In the genomic region with DNA sequence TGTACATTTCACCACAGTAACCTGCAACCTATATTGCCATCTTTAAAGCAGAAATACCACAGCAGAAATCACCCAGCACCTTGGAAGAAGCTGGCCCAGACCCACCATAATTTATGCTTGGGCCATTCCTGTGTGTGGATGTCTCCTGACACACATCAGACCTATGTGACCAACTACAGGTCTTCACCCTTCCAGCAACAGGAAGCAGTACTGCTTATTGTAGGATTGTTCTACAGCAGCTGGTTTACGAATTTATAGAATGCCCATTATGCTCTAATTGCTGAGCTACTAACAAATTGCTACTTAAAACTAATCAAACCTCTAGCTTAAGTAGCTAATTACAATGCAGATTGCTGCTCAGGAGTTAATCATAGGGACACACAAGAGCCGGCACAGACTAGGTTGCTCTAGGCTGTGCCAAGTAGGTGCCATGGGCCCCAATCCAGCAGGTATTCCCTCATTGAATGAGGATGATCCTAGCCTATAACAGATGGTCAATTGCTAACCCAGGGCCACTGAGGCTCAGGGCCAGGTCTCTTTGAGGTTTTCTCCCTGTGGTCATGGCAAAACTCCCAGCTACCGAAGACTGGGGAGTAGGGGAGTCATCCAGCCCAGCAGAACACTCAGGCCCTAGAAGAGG, we compare ENCODE assay signal across 21 mouse cellular contexts. TPM values are rescaled to one million over a fixed set of nuclear protein-coding genes. Genes with fewer than 3 reads are reported as not detected.
A peak's percentile ranks its signal among the peaks of the same experiment; 100 is the strongest.
DNase-seq lines count a peak whose midpoint lies in the region; ATAC-seq and TF ChIP-seq lines count a peak whose summit lies in the region.
"Had no signal": no experiment of that assay in that cellular context is flagged by ENCODE, and none has a peak within 500 bp of the region (broad histone marks: within the 10 kb centered on the region; RNA-seq: fewer than 3 reads in every experiment).

No protein-coding gene starts in this region.

- DNase-seq in hindbrain, embryonic 14.5 days (ENCODE audit: low spot score), result no peak
- DNase-seq in brain, adult 2 months (ENCODE audit: low read depth, low spot score), result peak; percentile 71
- DNase-seq in cerebellum, adult 2 months, result peak; percentile 72 to 88
- DNase-seq in embryo, embryonic 10 days (ENCODE audit: low spot score), result no peak
- DNase-seq in lung, postnatal 25 days (ENCODE audit: low spot score), result no peak
- DNase-seq: adrenal gland, postnatal 25 days; B cell, adult 2 months; gastrocnemius, postnatal 25 days; lung, adult 2 months; thymus, adult 2 months had no signal

- TF ChIP-seq CTCF in cerebellum, adult 2 months (IDR thresholded peaks at IDR 0.05; ENCODE audit: borderline replicate concordance, insufficient read depth, low read depth, low read length), result no peak

- no peaks in the 10 kb centered on the region for H3K4me1 ChIP-seq in hindbrain, embryonic 14.5 days (replicated peaks; ENCODE audit: control insufficient read depth, insufficient read depth, low read length)
- H3K4me1 ChIP-seq in hindbrain, embryonic 12.5 days, result no peaks in the 10 kb centered on the region
- peaks cover 5% of the 10 kb centered on the region; the same call in 1 of the 2 replicates for H3K4me1 ChIP-seq in cerebellum, adult 2 months (ENCODE audit: control insufficient read depth, insufficient read depth, low read length)
- H3K4me1 ChIP-seq in hindbrain, embryonic 16.5 days (ENCODE audit: control insufficient read depth, insufficient read depth, low read depth, low read length), result no peaks in the 10 kb centered on the region
- H3K4me1 ChIP-seq: limb, embryonic 10.5 days; stomach, embryonic 15.5 days had no signal

- peak; percentile 71; the same call in 1 of the 2 replicates for ATAC-seq in hindbrain, embryonic 14.5 days (ENCODE audit: low FRiP score)
- ATAC-seq in hindbrain, embryonic 12.5 days (ENCODE audit: low FRiP score), result no peak
- peak; percentile 77 for ATAC-seq in hindbrain, embryonic 16.5 days
- ATAC-seq: activated CD4-positive, CD25-positive, alpha-beta regulatory T cell, adult 4 months had no signal

- WGBS in hindbrain, embryonic 14.5 days, result 80% methylated on average over 3 of the region's 3 CpGs
- WGBS in hindbrain, embryonic 12.5 days, result 81% methylated on average over 3 of the region's 3 CpGs
- 35% methylated on average over 3 of the region's 3 CpGs for WGBS in cerebellum, adult 2 months
- 76% methylated on average over 3 of the region's 3 CpGs for WGBS in hindbrain, embryonic 16.5 days

- H3K27me3 ChIP-seq in hindbrain, embryonic 14.5 days (ENCODE audit: control insufficient read depth, insufficient read depth, low read length), result no peaks in the 10 kb centered on the region
- no peaks in the 10 kb centered on the region for H3K27me3 ChIP-seq in hindbrain, embryonic 12.5 days
- H3K27me3 ChIP-seq in cerebellum, adult 2 months (ENCODE audit: control insufficient read depth, insufficient read depth, low read length), result no peaks in the 10 kb centered on the region
- no peaks in the 10 kb centered on the region for H3K27me3 ChIP-seq in hindbrain, embryonic 16.5 days (replicated peaks; ENCODE audit: control insufficient read depth, insufficient read depth, low read length)
- H3K27me3 ChIP-seq: stomach, embryonic 15.5 days had no signal

- no peaks in the 10 kb centered on the region for H3K9me3 ChIP-seq in hindbrain, embryonic 14.5 days (ENCODE audit: control insufficient read depth, low read length)
- no peaks in the 10 kb centered on the region for H3K9me3 ChIP-seq in hindbrain, embryonic 12.5 days (replicated peaks)
- no peaks in the 10 kb centered on the region for H3K9me3 ChIP-seq in hindbrain, embryonic 16.5 days (ENCODE audit: control insufficient read depth, low read length)
- H3K9me3 ChIP-seq: limb, embryonic 10.5 days; stomach, embryonic 15.5 days had no signal

- no peak overlapping the region for H3K9ac ChIP-seq in hindbrain, embryonic 14.5 days
- H3K9ac ChIP-seq in hindbrain, embryonic 12.5 days, result no peak overlapping the region
- H3K9ac ChIP-seq in hindbrain, embryonic 16.5 days (ENCODE audit: low read depth, low read length), result no peak overlapping the region
- H3K9ac ChIP-seq: stomach, embryonic 15.5 days had no signal

- no peak for TF ChIP-seq POLR2A in cerebellum, adult 2 months (IDR thresholded peaks at IDR 0.05; ENCODE audit: borderline replicate concordance, insufficient read depth, low read length)

- H3K4me3 ChIP-seq in hindbrain, embryonic 14.5 days (replicated peaks; ENCODE audit: low read length), result no peak overlapping the region
- no peak overlapping the region for H3K4me3 ChIP-seq in hindbrain, embryonic 12.5 days
- no peak overlapping the region for H3K4me3 ChIP-seq in cerebellum, adult 2 months (replicated peaks; ENCODE audit: insufficient read depth, low read depth, low read length)
- no peak overlapping the region for H3K4me3 ChIP-seq in hindbrain, embryonic 16.5 days (ENCODE audit: low read length)
- H3K4me3 ChIP-seq: erythroblast, embryonic 14.5 days; limb, embryonic 10.5 days; myocyte; stomach, embryonic 15.5 days had no signal

- no peak overlapping the region for H3K4me2 ChIP-seq in hindbrain, embryonic 14.5 days (replicated peaks)
- no peak overlapping the region for H3K4me2 ChIP-seq in hindbrain, embryonic 12.5 days (replicated peaks)
- no peak overlapping the region for H3K4me2 ChIP-seq in hindbrain, embryonic 16.5 days (ENCODE audit: low read length)
- H3K4me2 ChIP-seq: liver, embryonic 11.5 days; midbrain, embryonic 11.5 days; stomach, embryonic 15.5 days had no signal

- no peaks in the 10 kb centered on the region for H3K36me3 ChIP-seq in hindbrain, embryonic 14.5 days (replicated peaks; ENCODE audit: control insufficient read depth, insufficient read depth)
- H3K36me3 ChIP-seq in hindbrain, embryonic 12.5 days, result no peaks in the 10 kb centered on the region
- H3K36me3 ChIP-seq in hindbrain, embryonic 16.5 days (ENCODE audit: control insufficient read depth, insufficient read depth, low read length), result no peaks in the 10 kb centered on the region
- H3K36me3 ChIP-seq: limb, embryonic 10.5 days; stomach, embryonic 15.5 days had no signal

- no peak overlapping the region for H3K27ac ChIP-seq in hindbrain, embryonic 14.5 days
- H3K27ac ChIP-seq in hindbrain, embryonic 12.5 days, result no peak overlapping the region
- H3K27ac ChIP-seq in cerebellum, adult 2 months (ENCODE audit: insufficient read depth, low read length), result no peak overlapping the region
- H3K27ac ChIP-seq in hindbrain, embryonic 16.5 days (ENCODE audit: low read depth, low read length), result no peak overlapping the region
- H3K27ac ChIP-seq: limb, embryonic 10.5 days; macrophage; stomach, embryonic 15.5 days had no signal

RNA-seq across cellular contexts. Expression of gene Slc9a3, which starts 24.8 kb away (rescaled TPM):
- polyA plus RNA-seq in hindbrain, embryonic 14.5 days (2014; fragmentation: Nextera tagmentation; extraction: Ambion mirVana), result 0.46 TPM in 1 of 2 replicates, not detected in the other
- polyA plus RNA-seq in hindbrain, embryonic 12.5 days (2016; fragmentation: Nextera tagmentation; extraction: Ambion mirVana), result not detected in 2 replicates
- polyA plus RNA-seq in cerebellum, adult 2 months (2012; rRNA removed), result 7.4 and 10.9 TPM in 2 replicates
- polyA plus RNA-seq in hindbrain, embryonic 16.5 days (2015; fragmentation: Nextera tagmentation; extraction: Ambion mirVana), result 0.20 and 0.64 TPM in 2 replicates
- polyA plus RNA-seq: activated CD4-positive, CD25-positive, alpha-beta regulatory T cell, adult 4 months; embryonic facial prominence, embryonic 11.5 days; erythroblast, embryonic 14.5 days; limb, embryonic 10.5 days; liver, embryonic 11.5 days; macrophage had no signal

Comparison
In these comparisons a context has a peak if more than half of its experiments do, and no peak if none do; other contexts are left out.
1. DNase-seq: peak in brain, adult 2 months (single experiment) and cerebellum, adult 2 months (2 of 2); none in hindbrain, embryonic 14.5 days (single experiment), embryo, embryonic 10 days (single experiment) and lung, postnatal 25 days (single experiment).